Mouse (Mus musculus): ENCODE measurements at regions not wholly inside any gene's neighbourhood (a gene's known extent, or its start where the extent isn't known, plus 50 kb on each side); places are given as distances from the start of the nearest gene placed in this dataset.

DNA sequence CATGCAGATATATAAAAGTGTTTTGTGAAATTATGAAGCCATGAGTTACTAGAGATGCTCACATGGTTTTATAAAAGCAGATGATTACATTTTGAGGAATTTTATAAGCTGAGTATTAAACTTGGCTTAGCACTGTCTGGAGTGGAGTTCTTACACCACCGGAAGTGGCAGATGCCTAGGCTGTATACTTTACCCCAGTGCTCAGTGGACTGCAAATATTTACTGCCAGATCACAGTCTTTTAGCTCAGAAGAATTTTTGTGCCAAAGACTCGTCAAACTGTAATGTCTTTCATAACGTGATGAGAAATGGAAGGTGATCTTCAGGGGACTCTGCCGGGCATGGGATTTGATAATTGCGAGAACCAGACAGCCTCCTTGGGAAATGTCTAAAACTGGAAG lies 136.1 kb upstream of the 9330182O14Rik start:
- no peak for ATAC-seq (ENCODE audit: low read depth)
- no peak overlapping the region for H3K9ac ChIP-seq (ENCODE audit: low read length)
- H3K27me3 ChIP-seq (ENCODE audit: control insufficient read depth, insufficient read depth, low read depth, low read length) = no peaks in the 10 kb centered on the region
- H3K4me1 ChIP-seq (replicated peaks; ENCODE audit: control insufficient read depth, insufficient read depth, low read length) = no peaks in the 10 kb centered on the region
- no peak overlapping the region for H3K4me2 ChIP-seq (ENCODE audit: low read depth, low read length)
- 40% methylated on average over 5 of the region's 5 CpGs for WGBS
- no peaks in the 10 kb centered on the region for H3K9me3 ChIP-seq (ENCODE audit: control insufficient read depth, low read length)
- H3K36me3 ChIP-seq (ENCODE audit: control insufficient read depth, insufficient read depth, low read length) = no peaks in the 10 kb centered on the region
- H3K4me3 ChIP-seq (ENCODE audit: low read length) = no peak overlapping the region
- H3K27ac ChIP-seq (ENCODE audit: low read length) = no peak overlapping the region

DNA sequence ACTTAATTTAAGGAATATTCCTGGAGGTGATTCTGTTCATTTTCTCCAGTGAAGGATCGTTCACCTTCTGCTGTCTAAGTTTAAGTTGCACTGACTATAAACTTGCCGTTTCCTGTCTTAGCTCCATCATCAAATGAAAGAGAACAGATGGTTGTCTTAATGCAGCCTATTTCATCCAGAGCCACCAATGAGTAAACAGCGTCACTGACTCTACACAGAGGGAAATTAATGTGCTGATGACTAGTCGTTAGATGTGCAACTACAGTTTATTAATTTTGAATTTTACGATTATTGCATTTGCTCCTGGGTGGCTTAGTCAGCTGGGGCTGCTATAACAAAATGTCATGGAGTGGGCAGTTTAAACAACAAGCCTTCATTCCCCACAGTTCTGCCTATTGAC lies 134.1 kb upstream of the 9330182O14Rik start:
- no peak for ATAC-seq (ENCODE audit: low read depth)
- Histone ChIP-seq H3K27ac (ENCODE audit: low read length) (no peak overlapping the region), H3K4me1 (replicated peaks; ENCODE audit: control insufficient read depth, insufficient read depth, low read length) (0 out of 2 replicates have a peak, but pooled peaks cover under 1% of the 10 kb centered on the region), H3K9me3 (ENCODE audit: control insufficient read depth, low read length) (no peaks in the 10 kb centered on the region), H3K9ac (ENCODE audit: low read length) (no peak overlapping the region), H3K27me3 (ENCODE audit: control insufficient read depth, insufficient read depth, low read depth, low read length) (no peaks in the 10 kb centered on the region), H3K4me3 (ENCODE audit: low read length) (no peak overlapping the region), H3K4me2 (ENCODE audit: low read depth, low read length) (no peak overlapping the region), H3K36me3 (ENCODE audit: control insufficient read depth, insufficient read depth, low read length) (no peaks in the 10 kb centered on the region)
- WGBS = 51% methylated on average over 5 of the region's 5 CpGs

DNA sequence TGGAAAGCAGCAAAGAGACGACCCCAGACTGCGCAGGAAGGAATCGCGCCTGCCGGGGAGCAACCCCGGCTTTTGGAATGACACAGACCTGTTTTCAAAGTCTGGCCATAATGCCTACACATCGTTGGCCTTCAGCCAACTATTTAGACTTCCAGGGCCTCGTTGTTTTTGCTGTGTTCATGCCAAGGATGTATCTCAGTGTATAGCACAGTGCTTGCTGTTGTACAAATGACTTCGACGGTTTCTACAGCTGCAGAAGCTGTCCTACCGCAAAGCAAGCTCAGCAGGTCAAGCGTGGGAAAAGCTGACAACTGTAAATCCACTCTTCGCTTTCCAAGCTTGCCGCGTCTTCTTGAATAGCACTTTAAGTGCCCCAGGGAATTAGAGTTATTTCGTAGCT lies 129.1 kb upstream of the 9330182O14Rik start:
- H3K4me1 ChIP-seq (replicated peaks; ENCODE audit: control insufficient read depth, insufficient read depth, low read length) = peaks cover 3% of the 10 kb centered on the region; the same call in 1 of the 2 replicates
- no peak overlapping the region for H3K27ac ChIP-seq (ENCODE audit: low read length)
- no peaks in the 10 kb centered on the region for H3K27me3 ChIP-seq (ENCODE audit: control insufficient read depth, insufficient read depth, low read depth, low read length)
- H3K36me3 ChIP-seq (ENCODE audit: control insufficient read depth, insufficient read depth, low read length) = no peaks in the 10 kb centered on the region
- H3K4me2 ChIP-seq (ENCODE audit: low read depth, low read length) = no peak overlapping the region
- H3K9ac ChIP-seq (ENCODE audit: low read length) = no peak overlapping the region
- 60% methylated on average over 16 of the region's 16 CpGs for WGBS
- no peaks in the 10 kb centered on the region for H3K9me3 ChIP-seq (ENCODE audit: control insufficient read depth, low read length)
- no peak for ATAC-seq (ENCODE audit: low read depth)
- no peak overlapping the region for H3K4me3 ChIP-seq (ENCODE audit: low read length)

DNA sequence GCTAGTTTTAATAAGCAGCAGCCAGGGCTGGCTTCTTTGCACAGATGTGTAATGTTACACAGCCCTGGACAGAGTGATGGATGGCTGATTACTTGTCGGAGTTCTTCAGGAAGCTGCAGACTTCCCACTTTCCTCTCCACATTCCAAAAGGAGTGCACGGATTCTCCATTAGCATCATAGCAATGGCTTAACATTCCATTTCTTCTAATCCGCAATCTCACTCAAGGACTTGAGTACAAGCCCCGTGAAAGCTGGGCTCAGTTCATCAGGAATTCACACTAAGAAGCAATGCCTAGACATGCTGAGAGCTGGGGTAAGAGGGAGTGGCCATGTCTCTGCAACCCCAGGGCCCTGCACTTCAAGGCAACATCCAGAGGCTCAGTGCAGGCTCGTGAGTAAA lies 126.3 kb upstream of the 9330182O14Rik start:
- no peak for ATAC-seq (ENCODE audit: low read depth)
- no peak overlapping the region for H3K9ac ChIP-seq (ENCODE audit: low read length)
- no peaks in the 10 kb centered on the region for H3K27me3 ChIP-seq (ENCODE audit: control insufficient read depth, insufficient read depth, low read depth, low read length)
- no peak overlapping the region for H3K27ac ChIP-seq (ENCODE audit: low read length)
- H3K4me1 ChIP-seq (replicated peaks; ENCODE audit: control insufficient read depth, insufficient read depth, low read length) = peaks cover 3% of the 10 kb centered on the region; the same call in 1 of the 2 replicates
- H3K9me3 ChIP-seq (ENCODE audit: control insufficient read depth, low read length) = no peaks in the 10 kb centered on the region
- 9% methylated on average over 5 of the region's 5 CpGs for WGBS
- H3K4me2 ChIP-seq (ENCODE audit: low read depth, low read length) = no peak overlapping the region
- no peaks in the 10 kb centered on the region for H3K36me3 ChIP-seq (ENCODE audit: control insufficient read depth, insufficient read depth, low read length)
- H3K4me3 ChIP-seq (ENCODE audit: low read length) = no peak overlapping the region

DNA sequence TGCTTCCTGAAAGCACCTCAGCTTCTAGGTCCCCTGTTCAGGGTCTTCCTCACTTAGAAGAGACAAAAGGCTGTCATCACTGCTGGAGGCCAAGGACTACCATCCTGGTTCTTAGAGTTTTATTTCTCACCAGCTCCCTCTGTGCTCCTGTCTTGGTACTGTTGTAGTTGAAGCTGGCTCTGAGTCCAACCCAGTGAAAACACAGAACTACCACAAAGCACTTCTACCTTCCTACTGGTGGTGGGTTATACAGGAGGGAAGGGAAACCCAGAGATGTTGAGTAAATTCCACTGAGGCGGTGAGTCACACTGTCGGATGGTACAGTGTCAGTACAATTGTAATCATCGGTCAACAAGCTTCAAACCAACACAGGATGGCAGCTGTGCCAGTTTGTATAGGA lies 120.3 kb upstream of the 9330182O14Rik start:
- ATAC-seq (ENCODE audit: low read depth) = no peak
- Histone ChIP-seq H3K4me3 (ENCODE audit: low read length) (no peak overlapping the region), H3K9me3 (ENCODE audit: control insufficient read depth, low read length) (no peaks in the 10 kb centered on the region), H3K9ac (ENCODE audit: low read length) (no peak overlapping the region), H3K27ac (ENCODE audit: low read length) (no peak overlapping the region), H3K27me3 (ENCODE audit: control insufficient read depth, insufficient read depth, low read depth, low read length) (no peaks in the 10 kb centered on the region), H3K4me2 (ENCODE audit: low read depth, low read length) (no peak overlapping the region), H3K36me3 (ENCODE audit: control insufficient read depth, insufficient read depth, low read length) (no peaks in the 10 kb centered on the region), H3K4me1 (replicated peaks; ENCODE audit: control insufficient read depth, insufficient read depth, low read length) (peaks cover 10% of the 10 kb centered on the region)
- 92% methylated on average over 3 of the region's 3 CpGs for WGBS

DNA sequence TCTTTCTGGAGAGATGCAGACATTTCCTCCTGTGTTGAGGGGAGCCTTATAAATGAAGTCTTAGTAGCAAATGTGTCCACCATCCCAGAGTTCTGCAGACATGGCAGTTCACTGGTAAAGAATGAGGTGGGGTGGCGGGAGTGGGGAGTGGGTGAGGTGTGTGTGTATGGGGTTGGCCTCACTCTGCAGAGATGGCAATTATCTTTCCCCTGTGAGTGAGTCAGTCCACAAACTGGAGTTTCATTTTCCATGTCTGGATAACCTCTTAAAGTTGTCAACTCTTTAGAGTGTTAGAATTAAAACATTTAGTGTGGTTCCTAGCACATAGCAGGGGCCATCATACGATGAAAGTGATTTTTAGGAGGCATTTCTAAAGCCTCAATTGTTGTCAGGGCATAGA lies 117.1 kb upstream of the 9330182O14Rik start:
- H3K27ac ChIP-seq (ENCODE audit: low read length) = no peak overlapping the region
- H3K9ac ChIP-seq (ENCODE audit: low read length) = no peak overlapping the region

DNA sequence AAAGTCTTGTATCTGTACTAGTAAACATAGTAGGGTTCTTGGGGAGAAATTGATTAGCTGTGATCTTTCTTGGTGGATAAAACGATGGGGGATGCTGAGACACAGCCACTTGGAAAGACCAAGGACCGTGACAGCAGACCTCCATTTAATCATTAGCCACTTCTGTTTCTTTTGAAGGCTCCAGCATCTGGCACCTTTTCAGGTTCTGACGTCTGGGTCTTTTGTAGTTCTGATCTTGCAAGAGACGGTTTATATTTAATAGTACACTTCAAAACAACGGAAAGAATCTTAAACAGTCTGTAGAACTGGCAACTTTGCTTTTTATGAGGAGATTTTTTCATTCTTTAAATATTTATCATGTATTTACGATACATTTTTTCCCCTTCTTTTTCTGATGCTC lies 116.6 kb upstream of the 9330182O14Rik start:
- no peaks in the 10 kb centered on the region for H3K9me3 ChIP-seq (ENCODE audit: control insufficient read depth, low read length)
- WGBS = 16% methylated on average over 6 of the region's 6 CpGs
- ATAC-seq (ENCODE audit: low read depth) = peak; percentile 49
- no peaks in the 10 kb centered on the region for H3K36me3 ChIP-seq (ENCODE audit: control insufficient read depth, insufficient read depth, low read length)
- H3K27me3 ChIP-seq (ENCODE audit: control insufficient read depth, insufficient read depth, low read depth, low read length) = no peaks in the 10 kb centered on the region
- no peak overlapping the region for H3K9ac ChIP-seq (ENCODE audit: low read length)
- H3K4me2 ChIP-seq (ENCODE audit: low read depth, low read length) = peak overlapping the region; percentile 46
- no peak overlapping the region for H3K4me3 ChIP-seq (ENCODE audit: low read length)
- peaks cover 15% of the 10 kb centered on the region for H3K4me1 ChIP-seq (replicated peaks; ENCODE audit: control insufficient read depth, insufficient read depth, low read length)
- H3K27ac ChIP-seq (ENCODE audit: low read length) = no peak overlapping the region; the same call in 1 of the 2 replicates

More for the DNA sequence above, 117.1 kb upstream of the 9330182O14Rik start:
- no peak for ATAC-seq (ENCODE audit: low read depth)
- Histone ChIP-seq H3K4me2 (ENCODE audit: low read depth, low read length) (no peak overlapping the region), H3K9me3 (ENCODE audit: control insufficient read depth, low read length) (no peaks in the 10 kb centered on the region), H3K27me3 (ENCODE audit: control insufficient read depth, insufficient read depth, low read depth, low read length) (no peaks in the 10 kb centered on the region), H3K4me1 (replicated peaks; ENCODE audit: control insufficient read depth, insufficient read depth, low read length) (peaks cover 15% of the 10 kb centered on the region), H3K4me3 (ENCODE audit: low read length) (no peak overlapping the region), H3K36me3 (ENCODE audit: control insufficient read depth, insufficient read depth, low read length) (no peaks in the 10 kb centered on the region)
- WGBS = 71% methylated on average over 2 of the region's 2 CpGs

DNA sequence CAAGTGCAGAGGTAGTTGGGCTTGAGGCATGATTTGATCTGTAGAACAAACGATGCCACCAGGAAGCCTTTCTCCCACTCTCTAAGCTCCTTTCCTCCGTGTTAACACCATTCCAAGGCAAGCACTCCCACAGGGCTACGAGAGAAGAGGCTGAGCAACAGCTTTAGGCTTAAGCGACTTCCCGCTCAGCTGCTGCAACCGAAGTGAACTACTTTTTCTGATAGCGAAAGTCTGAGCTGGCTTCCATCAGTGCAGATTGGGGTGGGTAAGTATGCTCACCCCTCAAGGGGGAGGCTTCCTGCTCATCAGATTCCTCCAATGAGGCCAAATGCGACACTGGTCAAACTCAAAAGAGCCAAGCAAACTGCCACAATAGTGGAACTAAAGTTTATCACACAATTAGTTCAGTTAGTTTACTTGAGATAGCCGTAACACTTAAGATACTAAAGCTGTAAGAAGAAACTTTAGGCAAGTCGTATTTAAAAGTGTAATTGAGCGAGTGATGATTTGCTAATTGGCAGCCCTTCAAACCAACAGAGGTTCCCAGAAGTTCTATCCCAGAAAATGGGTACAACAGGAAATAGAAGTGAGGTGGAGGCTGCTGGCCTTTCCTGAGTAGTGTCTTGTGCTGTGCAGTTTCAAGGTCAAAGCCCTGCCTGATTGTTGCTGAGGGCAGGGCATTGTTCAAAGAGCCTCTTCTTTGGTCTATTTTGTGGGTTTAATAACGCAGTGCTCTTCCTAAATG lies 115.9 kb upstream of the 9330182O14Rik start:
- H3K4me1 ChIP-seq (replicated peaks; ENCODE audit: control insufficient read depth, insufficient read depth, low read length) = peaks cover 15% of the 10 kb centered on the region
- ATAC-seq (ENCODE audit: low read depth) = peak; percentile 77
- H3K36me3 ChIP-seq (ENCODE audit: control insufficient read depth, insufficient read depth, low read length) = no peaks in the 10 kb centered on the region
- H3K9me3 ChIP-seq (ENCODE audit: control insufficient read depth, low read length) = no peaks in the 10 kb centered on the region
- H3K27me3 ChIP-seq (ENCODE audit: control insufficient read depth, insufficient read depth, low read depth, low read length) = no peaks in the 10 kb centered on the region
- H3K9ac ChIP-seq (ENCODE audit: low read length) = no peak overlapping the region
- peak overlapping the region; percentile 46 for H3K4me2 ChIP-seq (ENCODE audit: low read depth, low read length)
- peak overlapping the region; percentile 15 for H3K4me3 ChIP-seq (ENCODE audit: low read length)
- peak overlapping the region; percentile 66 for H3K27ac ChIP-seq (ENCODE audit: low read length)
- WGBS = 10% methylated on average over 12 of the region's 12 CpGs

DNA sequence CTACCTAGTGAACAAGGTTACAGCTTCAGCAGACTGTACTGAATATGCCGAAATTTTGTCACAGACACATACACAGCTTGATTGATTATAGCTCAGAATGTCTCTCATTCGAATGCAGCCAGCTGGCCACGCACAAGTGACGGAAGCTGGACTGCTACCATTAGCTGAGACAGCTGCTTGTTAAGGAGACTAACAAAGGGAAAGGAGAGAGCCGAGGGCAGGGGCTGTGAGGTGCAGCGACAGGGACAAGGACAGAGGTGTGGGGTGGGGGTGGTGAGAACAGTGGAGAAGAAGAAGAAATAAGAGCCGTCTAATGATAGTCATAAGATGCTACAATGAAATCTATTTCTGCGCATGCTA lies 115.4 kb upstream of the 9330182O14Rik start:
- H3K4me3 ChIP-seq (ENCODE audit: low read length) = peak overlapping the region; percentile 15
- H3K4me2 ChIP-seq (ENCODE audit: low read depth, low read length) = peak overlapping the region; percentile 46

More for the DNA sequence above, 115.4 kb upstream of the 9330182O14Rik start:
- no peak overlapping the region for H3K9ac ChIP-seq (ENCODE audit: low read length)
- no peaks in the 10 kb centered on the region for H3K36me3 ChIP-seq (ENCODE audit: control insufficient read depth, insufficient read depth, low read length)
- no peaks in the 10 kb centered on the region for H3K9me3 ChIP-seq (ENCODE audit: control insufficient read depth, low read length)
- WGBS = 28% methylated on average over 8 of the region's 8 CpGs
- no peaks in the 10 kb centered on the region for H3K27me3 ChIP-seq (ENCODE audit: control insufficient read depth, insufficient read depth, low read depth, low read length)
- peaks cover 15% of the 10 kb centered on the region for H3K4me1 ChIP-seq (replicated peaks; ENCODE audit: control insufficient read depth, insufficient read depth, low read length)
- H3K27ac ChIP-seq (ENCODE audit: low read length) = peak overlapping the region; percentile 66; the same call in 1 of the 2 replicates
- ATAC-seq (ENCODE audit: low read depth) = peak; percentile 18
